Mouse (Mus musculus): ENCODE results near the gene Gm9922. TPM values are rescaled to one million over a fixed set of nuclear protein-coding genes. Genes with fewer than 3 reads are reported as not detected.
A peak's percentile ranks its signal among the peaks of the same experiment; 100 is the strongest.

The Gm9922 gene
- polyA plus RNA-seq, 1 experiment from 2014 or later = not detected

DNA sequence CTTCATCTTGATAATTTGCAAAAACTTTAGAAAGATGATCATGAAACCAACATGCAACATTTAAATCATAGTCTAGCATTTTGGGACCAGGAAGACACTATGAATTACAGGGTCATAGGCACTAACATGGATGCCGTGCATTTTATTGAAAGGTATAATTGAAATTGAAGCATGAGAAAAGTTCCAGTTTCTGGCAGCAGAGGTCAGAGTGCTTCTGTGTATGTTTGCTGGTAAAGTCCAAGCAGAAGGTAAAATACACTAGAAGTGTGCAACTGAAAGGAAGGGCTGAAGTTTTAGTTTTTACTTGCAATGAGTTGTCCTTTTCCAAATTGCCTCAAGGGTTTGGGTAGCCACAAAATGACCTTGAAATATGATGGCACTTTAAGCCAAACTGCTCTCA is 32.7 kb upstream of the Gm9922 start:
- Histone ChIP-seq H3K4me3 (ENCODE audit: low read depth, low read length) (no peak overlapping the region), H3K4me1 (replicated peaks; ENCODE audit: control insufficient read depth, insufficient read depth, low read length) (no peaks in the 10 kb centered on the region), H3K27me3 (replicated peaks; ENCODE audit: control insufficient read depth, insufficient read depth, low read length) (no peaks in the 10 kb centered on the region), H3K9ac (ENCODE audit: low read depth, low read length) (no peak overlapping the region), H3K4me2 (no peak overlapping the region), H3K27ac (ENCODE audit: low read depth, low read length) (no peak overlapping the region), H3K36me3 (ENCODE audit: control insufficient read depth, insufficient read depth, low read length) (no peaks in the 10 kb centered on the region), H3K9me3 (ENCODE audit: control insufficient read depth, low read length) (no peaks in the 10 kb centered on the region)
- DNase-seq (ENCODE audit: low spot score) (no peak), ATAC-seq (replicated peaks; ENCODE audit: low FRiP score) (no peak)
- 73% methylated on average over 1 of the region's 1 CpGs for WGBS

DNA sequence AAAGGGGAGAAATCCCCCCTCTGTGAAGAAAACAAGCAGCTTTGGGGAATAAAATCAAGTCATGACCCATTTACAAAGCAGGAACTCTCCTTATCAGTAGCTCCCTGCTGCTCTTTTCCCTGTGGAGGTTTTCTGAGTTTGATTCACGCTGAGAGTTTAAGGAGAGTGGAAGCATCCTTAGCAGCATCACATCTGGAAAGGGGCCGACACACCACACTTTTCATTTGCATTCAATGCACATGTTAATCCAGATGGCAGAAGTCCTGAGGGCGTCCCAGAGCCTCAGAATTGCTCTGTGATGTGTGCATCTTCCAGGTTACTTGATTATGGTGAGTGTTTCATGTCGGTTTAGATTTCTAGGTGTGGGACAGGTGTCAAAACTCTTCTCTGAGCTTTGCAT is 25.8 kb upstream of the Gm9922 start:
- H3K27ac ChIP-seq (ENCODE audit: low read depth, low read length) = no peak overlapping the region
- no peaks in the 10 kb centered on the region for H3K27me3 ChIP-seq (replicated peaks; ENCODE audit: control insufficient read depth, insufficient read depth, low read length)
- no peaks in the 10 kb centered on the region for H3K4me1 ChIP-seq (replicated peaks; ENCODE audit: control insufficient read depth, insufficient read depth, low read length)
- WGBS = 49% methylated on average over 4 of the region's 4 CpGs
- H3K9me3 ChIP-seq (ENCODE audit: control insufficient read depth, low read length) = no peaks in the 10 kb centered on the region
- H3K9ac ChIP-seq (ENCODE audit: low read depth, low read length) = no peak overlapping the region
- DNase-seq (ENCODE audit: low spot score) = no peak
- ATAC-seq (replicated peaks; ENCODE audit: low FRiP score) = no peak
- H3K4me3 ChIP-seq (ENCODE audit: low read depth, low read length) = no peak overlapping the region
- H3K36me3 ChIP-seq (ENCODE audit: control insufficient read depth, insufficient read depth, low read length) = no peaks in the 10 kb centered on the region
- H3K4me2 ChIP-seq = no peak overlapping the region

DNA sequence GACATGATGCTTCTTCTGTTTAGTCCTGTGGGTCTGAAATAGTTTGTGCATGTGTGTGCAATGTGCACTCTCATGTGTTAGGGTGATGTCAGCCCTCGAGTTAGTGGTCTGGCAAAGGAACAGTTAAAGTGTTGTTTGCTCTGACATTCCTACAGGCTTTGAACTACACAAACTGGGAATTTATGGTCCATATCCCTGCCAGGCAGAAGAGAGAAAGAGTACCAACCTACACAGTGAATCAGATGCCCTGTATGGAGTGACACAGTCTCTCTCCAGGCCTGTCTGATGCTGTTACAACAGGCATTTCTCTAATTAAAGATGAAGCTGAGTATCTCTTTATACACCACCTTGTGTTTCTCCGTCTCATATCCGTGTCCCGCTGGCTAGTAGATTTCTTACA is 21.3 kb upstream of the Gm9922 start:
- Histone ChIP-seq H3K4me1 (replicated peaks; ENCODE audit: control insufficient read depth, insufficient read depth, low read length) (no peaks in the 10 kb centered on the region), H3K27ac (ENCODE audit: low read depth, low read length) (no peak overlapping the region), H3K9me3 (ENCODE audit: control insufficient read depth, low read length) (no peaks in the 10 kb centered on the region), H3K36me3 (ENCODE audit: control insufficient read depth, insufficient read depth, low read length) (no peaks in the 10 kb centered on the region), H3K4me3 (ENCODE audit: low read depth, low read length) (no peak overlapping the region), H3K4me2 (no peak overlapping the region), H3K9ac (ENCODE audit: low read depth, low read length) (no peak overlapping the region), H3K27me3 (replicated peaks; ENCODE audit: control insufficient read depth, insufficient read depth, low read length) (no peaks in the 10 kb centered on the region)
- ATAC-seq (replicated peaks; ENCODE audit: low FRiP score) (no peak), DNase-seq (ENCODE audit: low spot score) (no peak)
- WGBS = 88% methylated on average over 4 of the region's 4 CpGs

DNA sequence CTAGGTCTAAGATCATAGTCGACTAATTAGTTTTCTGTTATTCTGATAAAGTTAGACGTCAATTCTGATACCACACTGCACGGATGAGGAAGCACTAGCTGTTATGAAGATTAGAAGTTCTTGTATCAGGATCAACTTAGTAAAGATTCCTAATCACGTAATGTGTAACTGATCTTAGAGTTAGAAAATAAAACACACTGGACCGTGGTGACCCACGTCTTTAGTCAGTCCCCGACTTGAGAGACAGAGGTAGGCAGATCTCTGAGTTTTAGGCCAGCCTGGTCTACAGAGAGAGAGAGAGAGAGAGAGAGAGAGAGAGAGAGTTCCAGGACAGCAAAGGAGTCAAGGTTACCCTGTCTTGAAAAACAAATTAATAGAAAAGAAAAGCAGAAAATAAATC is 18.8 kb upstream of the Gm9922 start:
- 84% methylated on average over 7 of the region's 7 CpGs for WGBS
- H3K4me1 ChIP-seq (replicated peaks; ENCODE audit: control insufficient read depth, insufficient read depth, low read length) = no peaks in the 10 kb centered on the region
- no peak overlapping the region for H3K4me2 ChIP-seq
- no peaks in the 10 kb centered on the region for H3K9me3 ChIP-seq (ENCODE audit: control insufficient read depth, low read length)
- no peak overlapping the region for H3K9ac ChIP-seq (ENCODE audit: low read depth, low read length)
- no peaks in the 10 kb centered on the region for H3K27me3 ChIP-seq (replicated peaks; ENCODE audit: control insufficient read depth, insufficient read depth, low read length)
- H3K36me3 ChIP-seq (ENCODE audit: control insufficient read depth, insufficient read depth, low read length) = no peaks in the 10 kb centered on the region
- H3K4me3 ChIP-seq (ENCODE audit: low read depth, low read length) = no peak overlapping the region
- no peak overlapping the region for H3K27ac ChIP-seq (ENCODE audit: low read depth, low read length)
- DNase-seq (ENCODE audit: low spot score) (no peak), ATAC-seq (replicated peaks; ENCODE audit: low FRiP score) (no peak)

DNA sequence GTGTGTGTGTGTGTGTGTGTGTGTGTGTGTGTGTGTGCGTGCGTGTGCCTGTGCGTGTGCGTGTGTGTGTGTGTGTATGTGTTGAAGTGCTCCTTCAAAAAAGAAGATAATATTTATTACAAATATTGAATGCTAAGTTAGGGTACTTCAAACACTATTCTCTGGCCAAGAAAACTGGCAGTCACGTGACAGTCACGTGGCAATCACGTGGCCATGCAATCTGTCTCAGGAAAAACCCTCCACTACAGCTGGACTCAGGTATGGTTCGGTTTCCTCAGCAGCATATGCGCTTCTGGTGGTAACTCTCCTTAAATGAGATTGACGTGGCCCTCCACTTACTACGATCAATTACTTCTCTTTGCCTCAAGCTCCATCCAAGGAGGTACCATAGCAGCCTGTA is 18.2 kb upstream of the Gm9922 start:
- H3K4me1 ChIP-seq (replicated peaks; ENCODE audit: control insufficient read depth, insufficient read depth, low read length) = no peaks in the 10 kb centered on the region
- ATAC-seq (replicated peaks; ENCODE audit: low FRiP score) = no peak
- DNase-seq (ENCODE audit: low spot score) = no peak
- no peak overlapping the region for H3K4me3 ChIP-seq (ENCODE audit: low read depth, low read length)
- no peak overlapping the region for H3K9ac ChIP-seq (ENCODE audit: low read depth, low read length)
- H3K4me2 ChIP-seq = no peak overlapping the region
- H3K27me3 ChIP-seq (replicated peaks; ENCODE audit: control insufficient read depth, insufficient read depth, low read length) = no peaks in the 10 kb centered on the region
- WGBS = 88% methylated on average over 11 of the region's 11 CpGs
- no peak overlapping the region for H3K27ac ChIP-seq (ENCODE audit: low read depth, low read length)
- no peaks in the 10 kb centered on the region for H3K9me3 ChIP-seq (ENCODE audit: control insufficient read depth, low read length)
- no peaks in the 10 kb centered on the region for H3K36me3 ChIP-seq (ENCODE audit: control insufficient read depth, insufficient read depth, low read length)

DNA sequence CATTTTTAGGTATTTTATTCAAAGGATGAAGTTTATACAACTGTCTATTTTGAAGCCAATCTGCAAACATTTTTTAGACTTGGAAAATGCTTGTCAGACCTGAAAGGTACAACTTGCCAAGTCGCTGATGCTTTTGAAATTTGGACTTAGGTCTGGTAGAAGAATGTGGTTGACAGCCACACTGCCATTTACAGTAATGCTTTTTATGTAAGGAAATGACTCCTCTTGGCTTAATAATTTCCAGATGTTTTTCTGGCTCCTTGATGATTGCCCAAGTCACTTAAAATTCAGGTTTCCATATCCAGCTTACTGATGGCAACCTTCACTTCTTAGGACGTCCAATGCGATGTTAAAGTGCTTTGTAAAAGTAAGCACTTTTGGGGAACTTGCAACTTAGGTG is 17.0 kb upstream of the Gm9922 start:
- Histone ChIP-seq H3K4me1 (replicated peaks; ENCODE audit: control insufficient read depth, insufficient read depth, low read length) (no peaks in the 10 kb centered on the region), H3K27ac (ENCODE audit: low read depth, low read length) (no peak overlapping the region), H3K27me3 (replicated peaks; ENCODE audit: control insufficient read depth, insufficient read depth, low read length) (no peaks in the 10 kb centered on the region), H3K9me3 (ENCODE audit: control insufficient read depth, low read length) (no peaks in the 10 kb centered on the region), H3K9ac (ENCODE audit: low read depth, low read length) (no peak overlapping the region), H3K36me3 (ENCODE audit: control insufficient read depth, insufficient read depth, low read length) (no peaks in the 10 kb centered on the region), H3K4me3 (ENCODE audit: low read depth, low read length) (no peak overlapping the region), H3K4me2 (no peak overlapping the region)
- no peak for ATAC-seq (replicated peaks; ENCODE audit: low FRiP score)
- 74% methylated on average over 3 of the region's 3 CpGs for WGBS
- DNase-seq (ENCODE audit: low spot score) = no peak

DNA sequence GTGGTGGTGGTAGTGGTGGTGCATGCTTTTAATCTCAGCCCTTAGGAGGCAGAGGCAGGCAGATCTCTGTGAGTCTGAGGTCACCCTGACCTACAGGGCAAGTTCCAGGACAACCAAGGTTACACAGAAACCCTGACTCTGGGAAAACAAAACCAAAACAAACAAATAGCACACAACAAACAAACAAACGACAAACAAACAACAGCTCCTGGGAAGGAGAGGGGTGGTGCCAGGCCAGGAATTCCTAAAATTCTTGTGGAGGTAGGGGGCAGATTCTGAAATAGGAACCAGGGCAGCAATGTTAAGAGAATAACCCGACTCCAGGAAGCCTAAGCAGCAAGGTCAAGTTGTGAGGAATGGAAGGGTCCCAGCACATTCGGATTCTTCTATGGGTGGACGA is 7.9 kb upstream of the Gm9922 start:
- Histone ChIP-seq H3K9ac (ENCODE audit: low read depth, low read length) (no peak overlapping the region), H3K9me3 (ENCODE audit: control insufficient read depth, low read length) (no peaks in the 10 kb centered on the region), H3K4me3 (ENCODE audit: low read depth, low read length) (no peak overlapping the region), H3K4me1 (replicated peaks; ENCODE audit: control insufficient read depth, insufficient read depth, low read length) (no peaks in the 10 kb centered on the region), H3K27me3 (replicated peaks; ENCODE audit: control insufficient read depth, insufficient read depth, low read length) (no peaks in the 10 kb centered on the region), H3K4me2 (no peak overlapping the region), H3K36me3 (ENCODE audit: control insufficient read depth, insufficient read depth, low read length) (no peaks in the 10 kb centered on the region), H3K27ac (ENCODE audit: low read depth, low read length) (no peak overlapping the region)
- 73% methylated on average over 4 of the region's 4 CpGs for WGBS
- DNase-seq (ENCODE audit: low spot score) (no peak), ATAC-seq (replicated peaks; ENCODE audit: low FRiP score) (no peak)

DNA sequence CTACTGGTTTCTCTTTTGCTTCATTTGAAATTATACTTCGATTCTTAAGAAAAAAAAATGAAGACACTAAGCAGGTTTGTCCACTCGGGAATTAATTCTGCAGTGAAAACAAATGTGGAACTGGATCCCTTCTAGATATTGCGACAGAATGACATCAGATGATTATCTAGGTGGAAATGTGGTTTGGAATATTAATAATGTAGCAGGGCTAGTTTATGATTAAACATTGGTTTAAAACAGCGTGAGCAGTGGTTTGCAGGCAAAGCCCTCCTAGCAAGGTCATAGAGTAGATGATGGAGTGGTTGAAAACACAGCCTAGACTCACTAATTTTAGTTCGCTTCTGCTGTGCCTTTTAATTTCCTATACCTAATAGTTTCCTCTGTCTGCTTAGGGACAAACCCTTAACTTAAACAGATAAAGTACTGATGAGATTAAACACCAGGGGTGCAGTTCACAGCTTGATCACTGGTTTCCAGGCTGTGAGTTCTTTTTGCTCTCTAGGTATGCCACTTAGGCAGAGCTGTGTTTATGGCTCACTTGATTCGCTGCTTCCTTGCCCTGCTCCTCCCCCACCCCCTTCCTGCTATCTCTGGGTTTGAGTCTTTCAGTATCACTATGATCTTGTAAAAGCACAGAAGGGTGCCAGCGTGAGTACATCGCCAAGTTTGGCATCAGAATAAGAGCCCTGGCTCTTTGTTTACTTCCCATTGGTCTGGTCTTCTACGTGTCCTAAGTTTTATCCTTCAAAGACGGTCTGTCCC is 4.1 kb upstream of the Gm9922 start:
- H3K27ac ChIP-seq (ENCODE audit: low read depth, low read length) = no peak overlapping the region
- H3K4me3 ChIP-seq (ENCODE audit: low read depth, low read length) = no peak overlapping the region
- H3K36me3 ChIP-seq (ENCODE audit: control insufficient read depth, insufficient read depth, low read length) = no peaks in the 10 kb centered on the region
- DNase-seq (ENCODE audit: low spot score) (no peak), ATAC-seq (replicated peaks; ENCODE audit: low FRiP score) (no peak)
- H3K4me2 ChIP-seq = no peak overlapping the region
- H3K4me1 ChIP-seq (replicated peaks; ENCODE audit: control insufficient read depth, insufficient read depth, low read length) = no peaks in the 10 kb centered on the region
- no peak overlapping the region for H3K9ac ChIP-seq (ENCODE audit: low read depth, low read length)
- peaks cover 22% of the 10 kb centered on the region for H3K27me3 ChIP-seq (replicated peaks; ENCODE audit: control insufficient read depth, insufficient read depth, low read length)
- H3K9me3 ChIP-seq (ENCODE audit: control insufficient read depth, low read length) = no peaks in the 10 kb centered on the region
- 25% methylated on average over 10 of the region's 10 CpGs for WGBS

DNA sequence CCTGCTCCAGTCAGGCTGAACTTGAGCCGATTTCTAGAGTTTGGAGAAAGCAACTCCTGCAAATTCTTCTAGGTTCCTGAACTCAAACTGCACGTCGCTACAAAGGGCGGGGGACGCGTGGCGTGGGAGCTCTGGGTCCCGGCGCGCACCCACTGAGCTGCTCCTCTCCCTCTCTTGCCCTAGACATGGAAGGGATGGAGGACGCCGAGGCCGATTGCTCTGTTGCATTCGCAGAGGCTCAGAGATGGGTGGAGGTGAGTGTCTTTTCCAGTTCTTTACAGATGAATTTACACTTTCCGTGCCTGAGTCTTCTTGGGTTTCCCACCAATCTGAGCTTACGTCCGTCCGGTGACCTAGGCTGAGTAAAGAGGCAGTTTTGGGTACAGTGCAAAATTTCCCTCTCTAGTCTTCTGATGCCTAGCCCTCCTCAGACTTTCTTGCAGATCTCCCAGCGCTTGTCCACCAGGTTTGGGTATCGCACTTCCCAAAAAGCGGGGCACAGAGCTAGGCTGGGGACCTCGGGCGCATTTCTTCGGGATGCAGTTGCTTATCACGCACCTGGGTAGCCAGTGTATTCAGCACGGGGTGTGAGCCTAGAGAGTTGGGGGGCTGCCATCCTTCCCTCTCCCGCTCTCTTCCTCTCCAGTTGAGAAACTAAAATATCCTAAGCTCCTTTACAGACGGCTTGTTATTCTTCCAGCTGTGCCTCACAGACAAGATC is 518 bp upstream of the Gm9922 start:
- Histone ChIP-seq H3K4me2 (peak overlapping the region; percentile 89), H3K36me3 (ENCODE audit: control insufficient read depth, insufficient read depth, low read length) (no peaks in the 10 kb centered on the region), H3K9me3 (ENCODE audit: control insufficient read depth, low read length) (no peaks in the 10 kb centered on the region), H3K27me3 (replicated peaks; ENCODE audit: control insufficient read depth, insufficient read depth, low read length) (peaks cover 29% of the 10 kb centered on the region), H3K4me3 (ENCODE audit: low read depth, low read length) (peak overlapping the region; percentile 58), H3K9ac (ENCODE audit: low read depth, low read length) (no peak overlapping the region), H3K27ac (ENCODE audit: low read depth, low read length) (no peak overlapping the region), H3K4me1 (replicated peaks; ENCODE audit: control insufficient read depth, insufficient read depth, low read length) (no peaks in the 10 kb centered on the region)
- WGBS = 2% methylated on average over 28 of the region's 28 CpGs
- ATAC-seq (replicated peaks; ENCODE audit: low FRiP score) = peak; percentile 27; the same call in 1 of the 2 replicates
- no peak for DNase-seq (ENCODE audit: low spot score)

All from liver, embryonic 11.5 days (tissue).